Mouse (Mus musculus) retina, postnatal 7 days (tissue): ENCODE results near the gene Slc6a9.

ENCODE experiments used
- DNase-seq: peaks from one replicate; pipeline ENCODE4 v3.0.0-alpha.2; 2012; ENCODE audit warnings: low read depth, low spot score

The Slc6a9 gene

GRCm38 (mm10) chr4:117834457-117834844 lies at the start of gene Slc6a9:
TSS of gene Slc6a9 (plus strand) at chr4:117834506.
- no peak for DNase-seq

GRCm38 (mm10) chr4:117786963-117787362 lies 47.3 kb upstream of the Slc6a9 start:
- DNase-seq: no peak

GRCm38 (mm10) chr4:117788308-117788707 lies 46.0 kb upstream of the Slc6a9 start:
- DNase-seq: no peak

- no peak for DNase-seq
Observed at GRCm38 (mm10) chr4:117799904-117800303, 34.4 kb upstream of the Slc6a9 start.

GRCm38 (mm10) chr4:117806992-117807391 lies 27.3 kb upstream of the Slc6a9 start:
- DNase-seq: no peak

GRCm38 (mm10) chr4:117810933-117811332 lies 23.4 kb upstream of the Slc6a9 start:
- no peak for DNase-seq

- DNase-seq: peak; percentile 82
Observed at GRCm38 (mm10) chr4:117813591-117814192, 20.6 kb upstream of the Slc6a9 start.

GRCm38 (mm10) chr4:117814333-117814732 lies 20.0 kb upstream of the Slc6a9 start:
- DNase-seq: no peak

- no peak for DNase-seq
Observed at GRCm38 (mm10) chr4:117816776-117817175, 17.5 kb upstream of the Slc6a9 start.

GRCm38 (mm10) chr4:117818032-117818431 lies 16.3 kb upstream of the Slc6a9 start:
- DNase-seq: no peak

- DNase-seq: no peak
Observed at GRCm38 (mm10) chr4:117828572-117829145, 5.6 kb upstream of the Slc6a9 start.

GRCm38 (mm10) chr4:117829260-117830123 lies 4.8 kb upstream of the Slc6a9 start:
- peak; percentile 76 for DNase-seq

GRCm38 (mm10) chr4:117830124-117830551 lies 4.2 kb upstream of the Slc6a9 start:
- DNase-seq: no peak

- no peak for DNase-seq
Observed at GRCm38 (mm10) chr4:117830801-117831200, 3.5 kb upstream of the Slc6a9 start.

- no peak for DNase-seq
Observed at GRCm38 (mm10) chr4:117831499-117831898, 2.8 kb upstream of the Slc6a9 start.

- DNase-seq: no peak
Observed at GRCm38 (mm10) chr4:117831920-117832691, 2.2 kb upstream of the Slc6a9 start.

GRCm38 (mm10) chr4:117834845-117835530 lies 682 bp downstream of the Slc6a9 start:
- DNase-seq: no peak

- DNase-seq: no peak
Observed at GRCm38 (mm10) chr4:117835531-117836111, 1.3 kb downstream of the Slc6a9 start.

GRCm38 (mm10) chr4:117836204-117836767 lies 2.0 kb downstream of the Slc6a9 start:
- DNase-seq: peak; percentile 78

- no peak for DNase-seq
Observed at GRCm38 (mm10) chr4:117837271-117837670, 3.0 kb downstream of the Slc6a9 start.

GRCm38 (mm10) chr4:117839366-117839765 lies 5.1 kb downstream of the Slc6a9 start:
- DNase-seq: no peak
